Mouse (Mus musculus): ENCODE results near the gene Runx1.

Gene Runx1

DNA sequence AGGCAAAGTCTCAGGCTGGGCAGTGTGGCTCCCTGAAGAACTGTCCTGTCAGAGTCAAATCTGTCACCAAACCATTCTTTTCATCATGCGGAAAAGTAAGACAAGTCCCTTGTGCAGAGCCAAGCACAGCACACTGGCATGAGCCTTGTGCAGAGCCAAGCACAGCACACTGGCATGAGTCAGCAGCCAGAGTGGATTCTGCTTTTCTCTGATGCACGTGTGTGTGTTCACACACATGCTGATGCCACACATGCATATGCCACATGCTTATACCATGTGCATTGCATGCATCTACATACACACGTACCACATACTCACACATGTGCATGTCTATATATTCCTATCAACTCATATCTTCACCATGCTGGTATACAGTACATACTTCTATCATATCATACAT is 174.7 kb downstream of the Runx1 start:
- no peak for DNase-seq (ENCODE audit: low spot score)

DNA sequence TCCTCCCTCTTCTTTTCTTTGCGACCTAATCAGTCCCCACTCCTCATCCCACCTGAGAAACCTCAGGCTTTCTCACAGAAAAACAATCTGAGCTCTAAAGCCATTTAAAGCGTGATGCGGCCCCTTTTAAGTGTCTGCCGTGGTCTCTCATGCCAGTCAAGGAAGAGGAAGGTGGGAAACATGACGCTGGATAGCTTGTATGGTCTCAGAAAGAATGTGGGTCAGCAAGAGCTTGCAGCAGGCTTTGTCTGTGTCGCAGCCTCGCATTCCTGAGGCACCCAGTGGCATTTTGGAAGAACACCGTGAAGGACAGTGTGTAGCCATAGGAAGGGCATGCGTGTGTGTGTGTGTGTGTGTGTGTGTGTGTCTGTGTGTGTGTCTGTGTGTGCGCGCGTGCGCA is 179.8 kb downstream of the Runx1 start:
- DNase-seq (ENCODE audit: low spot score): no peak

DNA sequence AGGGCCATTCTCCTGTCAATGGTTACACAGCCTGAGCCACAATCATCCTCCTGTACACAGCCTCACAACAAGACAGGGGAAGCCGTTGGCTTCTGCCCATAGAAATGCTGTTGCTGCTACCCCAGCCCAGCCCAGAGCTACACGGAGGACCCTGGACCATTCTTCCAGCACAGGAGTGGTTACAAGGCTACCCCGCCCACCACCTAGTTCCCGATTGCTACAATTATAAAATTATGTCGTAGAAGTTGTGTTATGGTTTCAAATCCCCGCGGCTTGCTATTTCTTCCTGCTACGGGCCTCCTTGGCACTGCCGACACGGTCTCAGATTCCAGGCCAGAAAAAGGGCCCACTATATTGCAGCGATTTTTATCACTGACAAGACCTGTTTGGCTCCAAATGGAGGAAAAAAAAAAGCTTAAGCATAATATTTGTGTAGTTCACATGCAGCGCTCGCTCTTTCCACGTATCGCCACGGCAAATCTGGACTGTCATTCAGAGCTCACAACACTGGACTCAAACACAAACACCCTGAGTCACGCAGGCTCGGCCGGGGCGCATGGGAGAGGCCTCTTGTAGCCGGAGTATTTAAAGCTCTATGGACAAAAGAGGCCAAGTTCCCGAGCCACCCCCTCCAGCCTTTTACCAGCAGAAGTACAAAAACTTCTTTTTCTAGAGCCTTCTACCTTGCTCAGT is 180.4 kb downstream of the Runx1 start:
- DNase-seq (ENCODE audit: low spot score): no peak

DNA sequence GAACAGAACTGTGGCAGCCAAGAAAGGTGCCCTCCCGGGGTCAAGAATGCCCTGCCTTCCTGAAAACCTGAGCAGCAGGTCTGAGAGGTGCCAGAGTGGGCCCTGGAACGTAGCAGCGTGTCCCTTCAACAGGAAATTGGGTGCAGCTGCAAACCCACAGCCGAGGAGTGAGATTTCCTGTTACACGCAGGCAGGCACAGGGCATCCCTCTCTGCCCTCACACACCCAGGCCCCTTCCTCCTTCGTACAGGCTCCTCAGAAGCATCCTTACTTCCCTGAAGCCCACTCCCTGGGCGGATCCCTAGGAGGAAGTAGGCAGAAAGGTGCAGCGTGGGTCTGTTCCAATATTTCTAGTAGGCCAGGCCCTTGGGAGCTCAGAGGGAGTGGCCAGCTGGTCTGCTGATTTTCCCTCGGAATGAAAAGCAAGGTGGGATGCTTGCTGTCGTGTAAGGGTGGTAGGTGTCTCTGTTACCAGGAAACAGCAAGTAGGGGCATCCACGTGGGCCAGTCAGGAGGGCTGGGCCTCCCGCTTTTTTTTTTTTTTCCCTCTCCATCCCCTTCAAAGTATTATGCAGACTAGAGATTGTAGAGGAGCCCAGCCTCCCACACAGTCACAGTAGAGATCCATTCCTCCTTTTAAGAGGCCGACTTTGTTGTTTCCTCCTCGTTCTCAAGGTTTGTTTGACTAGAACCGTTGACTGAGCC is 181.1 kb downstream of the Runx1 start:
- DNase-seq (ENCODE audit: low spot score): no peak

DNA sequence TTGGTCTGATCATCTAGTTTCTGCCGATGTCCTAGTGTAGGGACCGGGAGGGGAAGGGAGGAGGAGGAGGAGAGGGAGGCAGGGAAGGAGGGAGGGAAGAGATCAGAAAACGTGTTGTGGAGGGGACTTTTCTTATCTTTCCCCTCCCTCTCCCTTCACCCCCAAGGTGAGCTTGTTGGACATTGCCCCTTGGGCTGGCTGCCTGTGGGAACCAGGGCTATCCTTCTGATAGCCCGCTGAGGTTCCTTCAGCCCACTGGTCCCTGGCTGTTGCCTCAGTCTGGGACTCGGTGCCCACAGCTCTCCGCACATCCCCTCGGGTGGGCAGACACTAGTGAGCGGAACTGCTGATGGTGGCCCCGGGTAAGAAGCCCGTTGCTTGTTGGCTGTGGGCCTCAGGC is 181.6 kb downstream of the Runx1 start:
- no peak for DNase-seq (ENCODE audit: low spot score)

DNA sequence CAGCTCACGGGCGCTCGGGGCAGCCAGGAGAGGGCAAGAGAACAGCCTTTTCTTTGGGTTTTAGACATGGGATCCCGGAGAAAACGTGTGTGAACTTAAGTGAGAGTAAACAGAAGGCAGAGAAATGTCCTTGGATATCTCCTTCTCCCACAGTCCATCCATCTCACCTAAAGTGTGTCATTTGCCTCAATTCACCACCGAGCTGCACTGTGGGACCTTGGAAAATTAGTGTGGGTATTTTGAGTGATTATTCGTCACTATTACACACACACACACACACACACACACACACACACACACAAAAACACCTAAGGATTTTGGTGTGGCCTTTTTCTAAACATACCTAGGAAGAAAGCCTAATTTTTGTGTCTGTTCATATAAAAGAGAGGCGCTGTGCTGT is 183.7 kb downstream of the Runx1 start:
- no peak for DNase-seq (ENCODE audit: low spot score)

DNA sequence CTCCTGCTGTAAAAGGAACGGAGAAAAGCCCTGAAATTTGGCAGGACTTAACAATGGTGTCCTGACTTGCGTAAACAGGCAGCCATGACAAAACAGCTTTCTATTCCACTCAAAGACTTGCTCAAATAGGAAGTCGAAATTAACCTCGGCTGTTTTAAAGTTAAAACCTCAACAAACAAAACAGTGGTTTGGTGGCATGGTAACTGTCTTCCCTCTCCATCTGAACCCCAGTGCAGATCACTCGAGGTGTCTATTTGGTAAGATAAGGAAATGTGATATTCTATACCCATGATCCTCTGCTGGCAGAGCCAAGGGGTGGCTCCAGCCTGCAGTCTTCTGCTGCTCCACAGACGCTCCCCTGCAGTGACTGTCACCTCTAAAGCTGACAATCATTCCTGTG is 184.9 kb downstream of the Runx1 start:
- no peak for DNase-seq (ENCODE audit: low spot score)

DNA sequence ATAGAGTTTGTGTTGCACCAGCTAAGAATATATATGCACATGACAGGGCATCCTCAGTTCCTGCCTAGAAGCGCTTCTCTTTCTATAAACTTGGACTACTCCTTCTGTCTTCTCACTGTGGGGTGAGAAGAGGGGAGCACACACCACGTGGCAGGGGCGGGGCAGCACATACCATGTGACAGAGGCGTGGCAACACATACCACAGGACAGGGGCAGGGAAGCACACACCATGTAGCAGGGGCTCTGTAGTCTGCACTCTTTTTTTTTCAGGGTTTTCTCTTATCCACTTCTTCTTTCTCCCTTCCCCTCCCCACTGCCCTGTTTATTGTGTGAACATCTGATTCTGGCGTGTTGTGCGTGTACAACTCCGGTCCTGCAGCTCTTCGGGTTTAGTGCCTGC is 186.9 kb downstream of the Runx1 start:
- DNase-seq (ENCODE audit: low spot score): no peak

DNA sequence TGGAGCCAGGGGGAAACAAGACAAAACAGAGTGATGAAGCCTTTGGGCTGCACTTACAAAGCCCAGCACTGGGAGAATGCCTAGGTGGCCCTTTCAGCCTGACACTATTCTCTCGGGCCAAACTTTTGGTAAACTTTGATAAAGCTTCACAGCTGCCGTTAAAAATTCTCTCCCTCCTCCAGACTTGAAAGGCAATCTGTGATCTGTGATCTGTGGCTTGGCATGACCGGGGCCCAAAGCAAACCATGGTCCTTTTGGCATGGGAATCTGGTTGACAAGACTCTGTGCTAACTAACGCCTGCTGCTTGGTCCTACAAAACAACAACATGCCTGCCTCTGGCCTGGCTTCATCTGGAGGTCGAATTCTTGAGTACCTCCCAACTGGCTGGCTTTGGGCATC is 188.9 kb downstream of the Runx1 start:
- DNase-seq (ENCODE audit: low spot score): no peak

DNA sequence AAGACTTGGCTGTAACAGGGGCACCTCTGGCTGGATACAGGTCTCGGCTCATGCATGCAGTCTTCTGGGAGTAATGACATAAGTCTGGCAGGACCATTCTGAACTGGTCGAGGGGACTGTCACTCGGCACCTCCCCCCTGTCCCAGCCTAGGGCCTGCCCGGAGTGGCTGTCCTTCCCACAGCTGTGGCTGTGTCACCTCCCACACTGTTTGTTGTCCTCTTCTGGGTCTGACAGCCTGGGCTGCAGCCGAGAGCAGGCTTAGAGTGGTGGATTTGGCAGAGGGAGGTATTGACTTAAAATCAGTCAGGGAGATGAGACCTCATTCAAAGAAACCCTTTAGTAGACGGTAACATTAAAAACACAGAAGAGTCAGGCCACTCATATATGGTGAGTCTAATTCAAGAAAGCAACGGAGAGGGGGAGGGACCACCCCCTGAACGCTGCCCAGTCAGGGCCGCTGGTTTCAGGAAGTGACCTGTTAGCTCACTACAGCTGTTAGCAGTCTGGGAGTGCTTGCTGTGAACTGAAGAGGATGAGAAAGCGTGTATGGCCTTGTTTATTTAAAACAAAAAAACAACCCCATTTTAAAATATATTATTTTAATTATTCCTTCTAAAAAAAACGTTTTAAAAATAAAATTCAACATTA is 193.7 kb downstream of the Runx1 start:
- DNase-seq (ENCODE audit: low spot score): no peak

DNA sequence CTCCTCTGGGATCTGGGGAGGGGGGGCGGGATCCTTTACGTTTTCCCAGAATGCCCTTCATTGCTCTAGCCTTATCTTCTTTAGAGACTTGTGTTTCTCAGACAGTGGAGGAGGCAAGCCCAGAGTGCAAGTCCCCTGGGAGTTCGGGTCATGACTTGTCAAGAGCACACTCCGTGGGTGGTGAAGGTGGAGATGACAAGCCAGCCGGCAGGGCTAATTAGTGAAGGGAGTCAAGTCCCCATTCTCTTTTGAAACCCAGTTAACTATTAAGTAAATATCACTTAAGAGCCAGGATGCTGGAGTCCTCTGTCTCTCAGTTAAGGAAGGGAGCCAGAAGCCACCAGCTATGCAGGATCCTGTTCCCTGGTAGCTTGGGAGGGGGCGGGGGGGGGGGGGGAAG is 194.3 kb downstream of the Runx1 start:
- no peak for DNase-seq (ENCODE audit: low spot score)

DNA sequence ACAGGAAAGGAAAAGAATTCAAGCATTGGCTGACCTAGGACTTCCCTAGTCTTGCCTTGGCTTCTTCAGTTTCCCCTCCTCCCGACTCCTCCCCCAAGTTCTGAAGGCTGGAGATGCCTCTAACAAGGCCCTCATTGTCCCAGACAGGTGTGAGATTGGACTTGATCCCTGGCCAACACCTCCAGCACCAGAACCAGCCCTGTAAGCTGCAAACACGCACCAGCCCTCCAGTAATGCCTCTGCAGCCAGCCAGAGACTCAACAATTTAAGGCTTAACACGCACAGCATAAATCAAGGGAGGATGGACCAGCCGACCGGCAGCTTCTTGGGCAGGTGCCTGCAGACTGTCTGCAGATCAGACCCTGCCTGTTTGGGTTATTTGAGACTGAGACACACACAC is 195.0 kb downstream of the Runx1 start:
- DNase-seq (ENCODE audit: low spot score): no peak

DNA sequence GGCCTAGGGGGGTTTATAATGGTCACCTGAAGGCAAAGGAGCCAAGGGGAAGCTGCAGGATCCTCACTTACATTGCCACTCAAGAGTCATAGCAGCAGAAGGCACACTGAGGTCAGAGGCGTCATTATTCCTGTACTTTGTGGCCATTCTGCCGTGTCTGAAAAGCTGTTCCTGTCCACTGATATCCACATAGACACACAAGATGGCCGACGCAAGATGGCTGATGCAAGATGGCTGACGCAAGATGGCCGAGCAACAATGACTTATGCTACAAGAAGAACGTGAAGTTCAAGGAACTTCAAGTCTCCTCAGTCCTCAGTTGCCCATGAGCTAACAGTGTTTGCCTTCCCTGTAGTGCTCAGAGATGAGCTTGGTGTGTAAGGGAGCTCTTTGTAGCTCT is 196.1 kb downstream of the Runx1 start:
- no peak for DNase-seq (ENCODE audit: low spot score)

DNA sequence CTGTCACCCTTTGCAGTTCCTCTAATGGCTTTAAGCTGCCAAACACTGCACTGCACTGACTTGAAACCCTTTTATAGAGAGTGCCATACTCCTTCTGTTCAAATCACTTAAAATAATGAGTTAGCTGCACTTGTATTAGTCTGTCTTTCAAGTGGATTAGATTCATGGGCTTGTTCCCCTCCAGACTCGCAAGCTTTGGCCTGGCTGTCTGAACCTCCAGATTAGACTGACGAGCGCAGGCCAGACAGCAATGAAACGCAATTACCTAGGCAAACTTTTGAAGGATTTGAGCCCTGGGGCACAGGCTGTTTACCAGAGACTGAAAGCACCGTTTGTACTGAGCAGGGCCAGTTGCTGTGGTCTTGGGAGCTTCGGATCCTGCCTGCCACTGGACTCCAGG is 198.7 kb downstream of the Runx1 start:
- no peak for DNase-seq (ENCODE audit: low spot score)

DNA sequence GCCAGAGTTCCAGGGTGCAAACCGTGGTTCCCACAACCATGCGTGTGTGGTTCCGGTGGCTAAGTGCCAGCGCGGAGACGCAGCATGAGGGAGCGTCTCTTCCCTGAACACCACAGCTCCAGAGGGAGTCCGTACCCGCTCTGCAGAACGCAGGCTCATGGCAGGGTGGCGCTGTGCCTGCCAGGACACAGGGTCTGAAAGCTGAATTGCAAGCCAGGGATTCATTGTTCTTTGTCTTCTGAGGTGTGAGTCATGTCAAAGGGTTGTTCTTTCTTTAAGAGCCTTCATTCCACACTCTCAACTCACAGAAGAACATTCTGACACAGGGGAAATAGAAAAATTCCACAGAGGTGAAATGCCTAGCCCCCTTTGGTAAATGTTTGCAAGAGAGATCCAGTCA is 202.0 kb downstream of the Runx1 start:
- no peak for DNase-seq (ENCODE audit: low spot score)

DNA sequence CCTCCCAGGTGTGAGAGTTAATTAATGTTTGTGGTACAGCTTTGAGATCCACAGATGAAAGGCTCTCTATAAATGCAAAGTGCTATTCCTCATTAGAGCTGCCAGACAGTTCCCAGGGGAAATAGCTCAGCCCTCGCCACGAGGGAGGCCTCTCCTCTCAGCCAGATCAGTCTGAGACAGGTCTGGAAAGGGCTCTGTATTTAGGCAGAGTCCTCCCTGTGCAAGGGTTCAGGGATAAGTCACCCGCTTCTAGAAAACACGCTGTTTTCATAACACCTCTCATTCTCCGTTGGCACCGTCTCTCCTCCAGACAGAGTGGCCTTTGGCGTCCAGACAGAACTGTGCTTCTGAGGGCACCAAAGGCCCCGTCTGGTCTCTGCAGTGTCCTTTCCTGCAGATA is 204.1 kb downstream of the Runx1 start:
- DNase-seq (ENCODE audit: low spot score): no peak

DNA sequence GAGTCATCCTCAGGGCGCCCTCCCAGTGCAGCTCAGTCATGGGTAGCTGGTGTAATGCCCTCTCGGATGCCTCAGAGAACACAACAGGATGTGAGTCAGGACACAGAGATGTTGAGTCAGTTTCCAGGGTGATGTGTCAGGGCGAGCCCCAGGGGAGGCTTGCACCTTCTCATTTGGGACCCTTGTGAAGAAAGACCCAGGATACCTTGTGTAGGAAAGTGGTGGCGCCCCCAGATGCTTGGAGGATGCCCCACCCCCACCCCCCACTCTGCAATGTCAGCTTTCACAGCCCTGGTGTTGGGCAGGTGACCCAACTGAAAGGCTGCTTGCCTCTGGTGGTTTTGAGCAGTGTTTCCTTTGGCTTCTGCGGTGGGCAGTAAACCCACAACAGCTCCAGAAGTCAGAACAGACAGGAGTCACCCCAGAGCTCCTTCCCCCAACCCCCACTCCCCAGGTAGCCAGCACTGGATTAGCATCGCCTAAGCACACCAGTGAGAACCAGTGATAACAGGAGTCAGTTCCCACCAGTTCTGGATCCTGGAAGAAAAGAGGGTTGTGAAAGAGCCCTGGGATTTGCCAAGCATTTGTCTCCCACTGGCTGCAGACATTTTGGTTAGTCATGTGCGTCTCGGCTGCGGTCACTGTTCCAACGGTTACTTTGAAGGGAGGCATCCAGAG is 205.0 kb downstream of the Runx1 start:
- no peak for DNase-seq (ENCODE audit: low spot score)

DNA sequence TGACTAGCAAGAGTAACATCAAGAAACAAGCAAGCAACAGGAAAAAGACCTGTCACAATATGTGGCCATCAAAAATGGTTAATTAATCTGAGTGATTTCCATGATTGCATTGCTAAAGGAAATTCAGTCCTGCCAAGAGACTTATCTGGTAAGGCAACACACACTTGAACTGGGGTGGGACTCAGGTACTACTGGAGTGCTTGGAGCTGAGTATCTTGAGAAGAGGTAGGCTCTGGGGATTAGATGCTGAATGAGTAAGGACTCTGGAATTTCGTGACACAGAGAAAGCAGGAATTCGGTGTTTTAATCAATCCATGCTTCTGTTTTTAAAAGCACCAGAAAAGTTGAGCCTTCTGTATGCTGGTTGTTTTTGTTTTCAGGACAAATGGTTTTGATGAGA is 209.1 kb downstream of the Runx1 start:
- no peak for DNase-seq (ENCODE audit: low spot score)

DNA sequence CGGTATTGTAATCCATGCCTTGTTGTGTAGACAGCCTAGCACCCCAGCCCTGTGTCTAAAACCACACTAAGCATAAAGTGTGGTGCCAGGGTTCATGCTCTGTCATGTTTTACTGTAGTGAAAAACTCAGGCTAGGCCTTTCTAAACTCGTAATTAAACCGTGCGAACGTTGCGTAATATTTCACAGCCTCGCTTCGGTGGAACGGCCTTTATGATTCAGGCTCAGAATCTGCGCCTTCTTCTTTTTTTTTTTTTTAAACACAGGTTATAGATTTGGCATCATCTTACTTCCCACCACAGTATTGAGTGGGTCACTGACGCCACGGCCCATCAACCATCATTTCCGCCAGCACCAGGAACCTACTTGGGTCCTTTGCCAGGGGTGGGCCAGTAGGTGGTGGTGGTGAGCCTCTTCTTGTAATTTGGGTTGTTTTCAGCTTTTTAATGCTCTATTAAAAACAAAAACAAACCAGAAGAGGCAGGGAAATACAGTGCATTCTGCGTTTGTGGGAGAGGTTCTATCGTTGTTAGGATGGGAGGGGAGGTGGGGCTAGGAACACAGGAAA is 210.6 kb downstream of the Runx1 start:
- DNase-seq (ENCODE audit: low spot score): no peak

DNA sequence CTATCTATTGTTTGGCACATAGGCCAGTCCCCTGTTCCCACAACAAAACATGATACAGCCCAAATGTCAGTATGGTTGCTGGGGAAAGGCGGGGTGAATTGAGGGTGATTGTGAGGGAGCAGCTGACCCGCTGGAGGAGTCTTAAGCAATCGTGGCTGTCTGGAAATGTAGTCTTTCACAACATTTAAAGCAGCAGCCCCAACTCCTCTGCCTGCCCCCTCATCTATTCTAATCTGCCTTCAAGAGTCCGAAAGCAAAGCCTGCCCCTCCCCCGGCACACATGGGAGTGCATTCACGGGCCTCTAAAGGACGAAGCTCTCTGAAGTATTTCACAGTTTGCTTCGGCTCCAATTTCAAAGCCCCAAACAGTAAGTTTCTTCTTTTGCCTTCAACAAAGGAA is 213.4 kb downstream of the Runx1 start:
- DNase-seq (ENCODE audit: low spot score): no peak

DNA sequence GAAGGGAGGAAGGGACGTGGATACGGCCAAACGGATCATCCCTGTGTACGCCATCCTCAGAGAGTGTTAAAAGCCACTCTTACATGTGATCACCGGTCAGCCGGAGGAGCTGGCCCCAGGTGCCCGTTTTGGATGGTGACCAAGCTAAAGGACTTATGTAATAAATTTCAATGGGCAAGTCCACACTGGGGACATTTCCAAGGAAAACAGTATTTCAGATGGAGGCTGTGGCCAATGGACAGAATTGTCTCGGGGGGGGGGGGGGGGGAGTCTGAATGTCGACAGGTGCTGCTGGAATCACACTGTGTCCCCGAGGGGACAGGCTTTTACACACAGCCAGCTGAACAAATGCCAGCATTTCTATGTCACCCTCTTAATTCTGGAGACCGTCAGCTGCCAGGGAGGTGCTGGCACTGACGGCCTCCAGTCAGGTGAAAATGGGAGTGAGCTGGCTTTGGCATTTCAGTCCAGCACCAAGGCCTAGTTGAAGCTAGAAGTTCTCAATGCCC is 214.3 kb downstream of the Runx1 start:
- no peak for DNase-seq (ENCODE audit: low spot score)

DNA sequence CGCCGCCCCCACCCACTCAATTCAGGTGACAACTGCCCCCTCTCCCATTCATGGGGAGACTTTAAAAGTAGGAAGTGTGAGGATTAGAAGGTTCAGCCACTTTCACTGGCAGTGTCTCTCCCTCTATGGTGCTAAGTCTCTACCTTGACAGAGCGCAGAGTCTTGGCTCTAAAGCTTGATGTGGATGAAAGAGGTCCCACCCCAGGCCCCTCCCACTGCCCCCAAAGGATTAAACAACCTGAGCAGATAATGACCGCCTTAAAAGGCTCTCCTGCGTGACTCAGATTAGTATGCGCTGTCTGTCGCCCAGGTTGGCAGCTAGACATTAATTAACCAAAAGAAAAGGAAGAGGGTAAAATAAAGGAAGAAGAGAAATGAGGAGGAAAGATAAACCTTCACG is 215.5 kb downstream of the Runx1 start:
- DNase-seq (ENCODE audit: low spot score): no peak

DNA sequence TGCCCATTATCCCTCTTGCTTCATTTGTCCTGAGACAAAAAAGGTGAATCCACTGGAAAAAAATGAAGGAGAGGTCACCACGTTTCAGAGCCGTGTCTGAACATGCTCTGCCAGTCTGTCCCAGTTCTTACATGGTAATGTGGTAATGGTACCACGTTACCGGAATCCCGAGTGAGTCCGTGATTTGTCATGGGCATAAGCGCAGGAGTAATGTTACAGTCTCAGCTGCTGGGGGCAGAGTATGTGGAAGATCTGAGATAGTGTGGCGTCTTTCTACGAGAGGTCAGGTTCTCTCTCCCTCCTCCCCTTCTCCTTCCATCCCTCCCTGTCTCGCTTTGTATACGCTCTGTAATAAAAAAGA is 216.3 kb downstream of the Runx1 start:
- no peak for DNase-seq (ENCODE audit: low spot score)
